In genomic region chr2:163823248-163823647, GRCm38 (mm10) we compare ENCODE assay signal across 8 mouse cellular contexts. TPM values are rescaled to one million over a fixed set of nuclear protein-coding genes. Genes with fewer than 3 reads are reported as not detected.
DNase-seq lines count a peak whose midpoint lies in the region; ATAC-seq lines count a peak whose summit lies in the region.
"Had no signal": no experiment of that assay in that cellular context is flagged by ENCODE, and none has a peak within 500 bp of the region (broad histone marks: within the 10 kb centered on the region; RNA-seq: fewer than 3 reads in every experiment).

No protein-coding gene starts in this region.

- H3K4me1 ChIP-seq in embryonic facial prominence, embryonic 15.5 days, result peaks cover 23% of the 10 kb centered on the region
- no peaks in the 10 kb centered on the region for H3K4me1 ChIP-seq in hindbrain, embryonic 12.5 days
- H3K4me1 ChIP-seq in limb, embryonic 13.5 days, result peaks cover 10% of the 10 kb centered on the region; the same call in 1 of the 2 replicates

- 0 out of 2 replicates have a peak overlapping the region, but pooled peaks have one; percentile 8 for H3K4me3 ChIP-seq in embryonic facial prominence, embryonic 15.5 days (replicated peaks)
- H3K4me3 ChIP-seq in hindbrain, embryonic 12.5 days, result no peak overlapping the region
- H3K4me3 ChIP-seq in limb, embryonic 13.5 days, result no peak overlapping the region

- H3K36me3 ChIP-seq in embryonic facial prominence, embryonic 15.5 days, result no peaks in the 10 kb centered on the region
- H3K36me3 ChIP-seq in hindbrain, embryonic 12.5 days, result no peaks in the 10 kb centered on the region
- no peaks in the 10 kb centered on the region for H3K36me3 ChIP-seq in limb, embryonic 13.5 days

- ATAC-seq in embryonic facial prominence, embryonic 15.5 days (ENCODE audit: insufficient number of reproducible peaks, low FRiP score, low TSS enrichment, low read depth), result no peak
- ATAC-seq in hindbrain, embryonic 12.5 days (ENCODE audit: low FRiP score), result no peak
- ATAC-seq in limb, embryonic 13.5 days (ENCODE audit: low FRiP score, low read depth), result 0 out of 2 replicates have a peak, but pooled peaks have one; percentile 55

- WGBS in embryonic facial prominence, embryonic 15.5 days, result 8% methylated on average over 4 of the region's 4 CpGs
- WGBS in hindbrain, embryonic 12.5 days, result 0% methylated on average over 4 of the region's 4 CpGs
- WGBS in limb, embryonic 13.5 days, result 8% methylated on average over 4 of the region's 4 CpGs

- H3K27ac ChIP-seq in embryonic facial prominence, embryonic 15.5 days (replicated peaks), result 0 out of 2 replicates have a peak overlapping the region, but pooled peaks have one; percentile 17
- no peak overlapping the region for H3K27ac ChIP-seq in hindbrain, embryonic 12.5 days
- H3K27ac ChIP-seq in limb, embryonic 13.5 days, result no peak overlapping the region

- H3K9ac ChIP-seq in embryonic facial prominence, embryonic 15.5 days, result no peak overlapping the region
- H3K9ac ChIP-seq in hindbrain, embryonic 12.5 days, result no peak overlapping the region
- no peak overlapping the region for H3K9ac ChIP-seq in limb, embryonic 13.5 days

- peak overlapping the region; percentile 32 for H3K4me2 ChIP-seq in embryonic facial prominence, embryonic 15.5 days (replicated peaks)
- H3K4me2 ChIP-seq in hindbrain, embryonic 12.5 days (replicated peaks), result 0 out of 2 replicates have a peak overlapping the region, but pooled peaks have one; percentile 20
- peak overlapping the region; percentile 50 for H3K4me2 ChIP-seq in limb, embryonic 13.5 days (replicated peaks)

- H3K27me3 ChIP-seq in embryonic facial prominence, embryonic 15.5 days, result no peaks in the 10 kb centered on the region
- H3K27me3 ChIP-seq in hindbrain, embryonic 12.5 days, result no peaks in the 10 kb centered on the region
- no peaks in the 10 kb centered on the region for H3K27me3 ChIP-seq in limb, embryonic 13.5 days

- H3K9me3 ChIP-seq in embryonic facial prominence, embryonic 15.5 days (replicated peaks), result no peaks in the 10 kb centered on the region
- H3K9me3 ChIP-seq in hindbrain, embryonic 12.5 days (replicated peaks), result no peaks in the 10 kb centered on the region
- no peaks in the 10 kb centered on the region for H3K9me3 ChIP-seq in limb, embryonic 13.5 days

- peak; percentile 30 for DNase-seq in spleen, adult 12 weeks (ENCODE audit: low spot score)
- no peak for DNase-seq in spleen, postnatal 36 days (ENCODE audit: low spot score in 2 of 2)
- peak; percentile 74 for DNase-seq in adrenal gland, postnatal 14 days
- DNase-seq in neural tube, embryonic 10.5 days (ENCODE audit: extremely low spot score, low spot score), result peak; percentile 64

RNA-seq across cellular contexts. Expression of gene Ccn5, which starts 2.6 kb away (rescaled TPM):
- 0.26 TPM in 1 of 2 replicates, not detected in the other for total RNA-seq in adrenal gland, postnatal 14 days (2021)
- 1.4 and 2.9 TPM in 2 replicates for polyA plus RNA-seq in embryonic facial prominence, embryonic 15.5 days (2015; fragmentation: Nextera tagmentation; extraction: Ambion mirVana)
- 0.13 and 0.48 TPM in 2 replicates for polyA plus RNA-seq in hindbrain, embryonic 12.5 days (2016; fragmentation: Nextera tagmentation; extraction: Ambion mirVana)
- 0.29 and 0.36 TPM in 2 replicates for polyA plus RNA-seq in limb, embryonic 13.5 days (2015; fragmentation: Nextera tagmentation; extraction: Ambion mirVana)

RNA-seq across cellular contexts. Expression of gene Kcnk15, which starts 30.2 kb away (rescaled TPM):
- total RNA-seq in adrenal gland, postnatal 14 days (2021), result not detected in 2 replicates
- not detected in 2 replicates for polyA plus RNA-seq in embryonic facial prominence, embryonic 15.5 days (2015; fragmentation: Nextera tagmentation; extraction: Ambion mirVana)
- not detected in 2 replicates for polyA plus RNA-seq in hindbrain, embryonic 12.5 days (2016; fragmentation: Nextera tagmentation; extraction: Ambion mirVana)
- polyA plus RNA-seq in limb, embryonic 13.5 days (2015; fragmentation: Nextera tagmentation; extraction: Ambion mirVana), result not detected in 2 replicates
- total RNA-seq: heart, adult 18-20 months had no signal

Comparison
In these comparisons a context has a peak if more than half of its experiments do, and no peak if none do; other contexts are left out.
1. DNase-seq: peak in spleen, adult 12 weeks (single experiment), adrenal gland, postnatal 14 days (single experiment) and neural tube, embryonic 10.5 days (single experiment); none in spleen, postnatal 36 days (0 of 2).
2. Peak in every context shown above with its lines, with median percentiles within 50 percentile points of each other: H3K4me2 ChIP-seq.